Mouse (Mus musculus) 3T3-L1 (cell line): Measurements from ENCODE around the gene Plekhd1.

Source experiments
- DNase-seq: peaks from one replicate; pipeline ENCODE4 v3.0.0-alpha.2; 2015; ENCODE audit warnings: low read depth, low spot score

Gene Plekhd1

DNA sequence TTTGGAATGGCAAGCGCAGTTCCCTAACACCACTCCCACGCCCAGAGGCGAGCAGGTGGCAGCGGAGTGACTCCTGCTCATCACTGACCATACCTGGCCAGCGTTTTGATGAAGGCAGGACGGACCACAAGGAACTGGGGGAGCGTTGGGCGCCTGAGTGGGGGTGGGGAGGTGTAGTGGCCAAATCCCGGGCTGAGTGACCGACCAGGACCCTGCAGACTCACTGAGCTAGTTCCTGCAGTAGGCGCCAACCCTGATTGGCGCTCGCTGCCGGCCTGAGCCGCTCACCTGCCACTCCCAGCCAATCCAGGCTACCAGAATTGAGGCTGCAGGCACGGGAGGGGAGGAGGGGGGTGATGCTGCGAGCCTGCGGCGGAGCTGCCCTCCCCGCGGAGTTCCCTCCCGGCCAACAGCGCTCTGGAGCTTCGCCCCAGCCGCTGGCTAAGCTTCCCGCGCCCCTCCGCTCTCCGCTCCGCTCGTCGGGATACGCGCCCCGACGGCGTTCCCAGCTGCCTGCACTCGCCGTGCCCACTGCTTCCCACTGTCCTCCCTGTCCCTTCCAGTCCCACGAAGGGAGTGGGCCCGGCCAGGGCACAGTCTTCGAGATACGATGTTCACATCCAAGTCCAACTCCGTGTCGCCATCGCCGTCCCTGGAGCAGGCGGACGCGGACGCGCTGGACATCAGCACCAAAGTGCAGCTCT is at the start of gene Plekhd1:
Gene Plekhd1 (plus strand): TSS at position 323 of the 704 bp plus-strand sequence.
- no peak for DNase-seq

DNA sequence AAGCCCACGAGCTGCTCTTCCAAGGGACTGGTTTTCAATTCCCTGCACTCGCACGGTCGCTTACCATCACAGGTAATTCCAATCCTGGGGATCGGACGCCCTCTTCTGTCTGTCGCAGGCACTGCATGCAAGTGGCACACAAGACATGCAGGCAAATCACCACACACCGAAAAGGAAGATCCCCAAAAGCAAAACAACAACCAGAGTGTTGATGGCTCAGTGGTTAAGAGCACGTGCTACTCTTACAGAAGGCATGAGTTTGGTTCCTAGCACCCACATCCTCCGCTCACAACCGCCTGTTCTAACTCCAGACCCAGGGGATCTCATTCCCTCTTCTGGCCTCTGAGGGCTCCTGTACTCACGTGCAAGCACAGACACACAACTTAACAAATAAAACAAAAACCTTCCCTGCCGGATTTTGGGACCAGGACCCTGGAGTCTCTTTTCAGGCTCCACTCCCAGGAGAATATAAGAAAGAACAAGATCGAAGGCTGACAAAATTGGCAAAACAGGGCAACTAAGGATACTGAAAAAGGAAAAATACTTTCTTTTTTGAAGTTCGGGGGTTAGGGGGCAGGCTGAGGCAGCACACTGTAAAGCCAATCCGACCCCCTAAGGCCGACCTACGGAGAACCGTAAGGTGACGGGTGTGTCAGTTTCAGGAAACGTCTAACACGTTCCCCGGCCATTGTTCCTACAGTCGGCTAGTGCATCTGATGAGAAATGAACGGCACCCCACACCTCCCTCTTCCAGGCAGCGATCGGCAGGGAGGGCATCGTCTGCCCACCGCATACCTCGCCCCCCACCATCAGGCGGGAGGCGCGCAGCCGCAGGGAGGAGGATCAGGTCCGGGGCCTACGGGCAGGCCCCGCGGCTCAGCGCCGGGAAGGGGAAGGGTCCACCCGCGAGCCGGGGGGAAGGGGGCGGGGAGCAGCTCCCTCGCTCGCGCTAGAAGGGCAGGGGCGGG is 49.4 kb upstream of the Plekhd1 start:
- DNase-seq = peak; percentile 79

DNA sequence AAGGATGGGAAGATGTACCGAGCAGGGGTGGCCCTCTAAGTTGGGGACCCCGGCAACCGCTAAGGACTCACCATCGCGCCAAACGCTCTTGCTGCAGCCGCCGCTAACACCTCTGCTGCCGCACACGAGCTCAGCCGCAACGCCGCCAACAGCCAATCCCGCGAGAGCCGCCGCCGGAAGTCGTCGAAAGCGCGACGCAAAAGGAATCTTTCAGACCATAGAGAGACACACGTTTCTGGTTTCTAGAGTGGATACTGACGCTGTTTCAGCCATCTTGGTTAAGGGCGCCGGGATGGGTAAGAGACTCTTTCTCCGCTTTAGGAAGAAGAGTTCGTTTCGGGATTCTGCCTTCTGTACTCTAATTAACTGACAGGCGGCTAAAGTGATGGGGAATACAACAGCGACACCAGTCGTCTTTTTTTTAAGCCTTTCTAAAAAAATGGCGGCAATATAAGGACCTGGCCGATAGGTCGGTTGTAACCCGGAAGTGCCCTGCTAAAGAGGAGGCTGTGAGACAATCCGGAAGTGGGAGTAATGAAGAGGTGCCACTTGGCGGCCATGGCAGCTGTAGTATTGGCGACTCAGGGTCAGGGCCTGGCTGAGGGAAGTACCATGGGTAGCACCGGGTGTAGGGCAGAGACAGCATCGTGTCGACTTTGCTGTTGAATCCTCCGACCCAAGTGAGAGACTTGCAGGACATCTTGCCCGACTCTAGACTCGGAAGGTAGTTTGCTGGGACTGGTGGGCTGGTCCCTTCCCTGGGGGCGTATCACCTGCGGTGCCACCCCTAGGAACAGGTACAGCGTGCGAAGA is 48.5 kb upstream of the Plekhd1 start, which contains the start of the genes Slc39a9 and Erh:
Gene Slc39a9 (plus strand): TSS at position 191 of the 813 bp plus-strand sequence.
Gene Erh (minus strand): TSS at position 649 of the 813 bp plus-strand sequence.
- peak; percentile 96 for DNase-seq

DNA sequence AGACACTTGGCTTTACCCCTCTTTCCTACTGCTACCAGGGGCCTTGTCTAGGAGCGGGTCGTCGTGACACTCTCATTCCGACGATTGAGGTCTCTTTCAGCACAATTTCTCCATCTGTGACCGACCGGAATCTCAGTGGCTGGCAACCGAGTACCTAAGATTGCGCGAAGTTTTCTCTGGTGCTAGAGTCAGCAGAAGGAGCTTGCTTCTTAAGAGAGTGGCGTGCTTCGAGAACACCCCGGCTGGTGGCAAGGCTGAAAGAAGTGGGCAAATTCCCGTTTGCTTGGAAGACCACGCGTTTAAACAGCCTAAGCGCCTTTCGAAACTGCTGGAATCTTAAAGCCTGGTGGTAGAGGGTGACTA is 47.9 kb upstream of the Plekhd1 start:
- DNase-seq = peak; percentile 45

DNA sequence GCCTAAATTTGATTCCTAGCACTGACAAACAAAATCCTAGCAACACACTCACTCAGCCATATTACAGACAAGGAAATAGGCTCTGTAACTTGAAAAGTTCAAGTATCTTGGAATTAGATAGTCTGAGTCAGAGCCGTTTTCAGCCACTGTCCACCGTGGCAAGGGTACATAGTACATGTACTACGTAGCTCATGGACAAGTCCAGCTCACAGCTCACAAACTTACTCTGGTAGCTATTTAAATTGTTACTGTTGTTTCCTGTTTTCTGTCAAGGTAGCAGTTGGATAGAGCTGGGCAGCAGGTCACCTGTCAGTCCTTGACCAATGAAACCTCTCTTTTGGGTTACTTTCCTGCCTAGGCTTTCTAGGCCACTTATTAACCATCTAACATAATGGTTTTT is 46.0 kb upstream of the Plekhd1 start:
- no peak for DNase-seq

DNA sequence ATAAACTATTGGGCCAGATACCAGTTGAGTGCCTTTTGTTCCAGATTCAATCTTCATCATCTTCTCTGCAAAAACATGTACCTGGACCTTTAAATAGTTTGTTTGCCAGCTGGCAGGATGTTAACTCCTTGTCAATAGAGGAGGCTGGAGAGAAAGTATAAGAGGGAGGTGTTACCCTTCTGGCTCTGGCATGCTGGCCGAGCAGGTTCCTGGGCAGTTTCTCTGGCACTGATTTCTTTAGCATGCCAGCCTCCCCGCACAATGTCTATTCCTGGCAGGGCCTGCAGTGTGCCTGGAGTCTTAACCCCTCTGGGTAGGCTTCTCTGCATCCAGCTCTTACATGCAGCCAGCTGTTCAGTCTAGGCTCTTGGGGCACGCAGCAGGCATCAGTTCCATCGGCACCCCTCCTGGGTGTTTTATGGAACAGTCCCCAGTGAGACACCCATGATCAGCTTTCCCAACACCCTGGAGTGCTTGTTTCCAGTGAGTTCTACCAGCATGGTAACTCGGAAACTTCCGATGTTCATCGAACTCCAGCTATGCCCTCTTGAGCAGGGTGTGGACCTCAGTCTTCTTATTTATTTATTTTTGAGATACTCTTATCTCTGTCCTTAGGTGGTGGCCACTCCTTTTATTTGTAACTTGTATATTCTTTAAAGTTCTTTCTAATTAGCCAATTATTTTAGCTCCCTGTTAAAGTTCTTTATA is 38.3 kb upstream of the Plekhd1 start:
- no peak for DNase-seq

DNA sequence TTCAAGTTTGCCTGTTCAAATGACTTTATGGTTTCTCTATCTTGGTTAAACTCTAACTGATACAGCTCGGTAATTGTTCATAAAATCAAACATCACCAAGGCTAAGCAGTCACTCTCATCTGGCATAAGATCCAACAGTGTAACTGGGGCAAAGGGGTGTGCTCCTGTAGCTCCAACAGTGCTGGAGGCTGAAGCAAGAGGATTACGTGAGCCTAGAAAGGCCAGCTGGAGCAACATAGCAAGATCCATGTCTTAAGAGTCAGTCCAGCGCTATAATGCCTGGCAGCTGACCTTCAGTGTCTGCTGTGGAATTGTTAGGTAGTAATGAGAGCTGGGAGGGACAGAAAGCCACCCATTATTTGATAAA is 37.7 kb upstream of the Plekhd1 start:
- no peak for DNase-seq

DNA sequence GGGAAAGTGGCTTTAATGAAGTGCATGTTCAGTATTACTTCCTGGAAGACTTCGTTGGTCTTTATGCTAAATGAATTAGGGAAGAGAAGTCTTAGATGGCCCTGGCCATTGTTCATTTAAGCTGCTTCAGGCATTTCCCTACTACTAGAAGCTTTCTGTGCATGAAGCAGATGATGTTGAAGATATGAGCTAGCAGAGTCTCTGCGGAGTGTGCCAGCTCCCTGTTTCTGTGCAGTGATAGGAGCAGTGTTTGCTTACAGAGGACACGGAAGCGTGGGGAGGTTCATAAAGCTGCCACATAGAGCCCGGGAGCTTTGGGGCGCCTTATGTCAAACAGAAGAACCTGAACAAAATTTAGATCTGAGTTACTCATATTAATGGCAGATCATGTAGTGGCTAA is 33.7 kb upstream of the Plekhd1 start:
- no peak for DNase-seq

DNA sequence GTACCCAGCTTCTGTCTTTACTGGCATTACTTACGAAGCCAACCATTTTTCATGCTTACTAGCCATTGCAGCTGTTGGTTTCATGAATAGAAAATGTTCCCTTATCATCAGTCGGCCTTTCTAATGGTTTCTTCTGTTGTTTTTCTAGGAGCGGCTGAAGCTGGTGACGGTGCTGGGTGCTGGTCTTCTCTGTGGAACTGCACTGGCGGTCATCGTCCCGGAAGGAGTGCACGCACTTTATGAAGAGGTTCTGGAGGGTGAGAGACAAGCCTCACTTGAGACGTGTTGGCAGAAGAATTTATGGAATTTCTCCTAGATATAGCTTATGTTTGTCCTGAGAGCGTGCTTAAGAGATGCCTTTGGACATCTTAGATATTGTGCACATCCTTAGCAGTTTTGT is 30.1 kb upstream of the Plekhd1 start:
- DNase-seq = no peak

DNA sequence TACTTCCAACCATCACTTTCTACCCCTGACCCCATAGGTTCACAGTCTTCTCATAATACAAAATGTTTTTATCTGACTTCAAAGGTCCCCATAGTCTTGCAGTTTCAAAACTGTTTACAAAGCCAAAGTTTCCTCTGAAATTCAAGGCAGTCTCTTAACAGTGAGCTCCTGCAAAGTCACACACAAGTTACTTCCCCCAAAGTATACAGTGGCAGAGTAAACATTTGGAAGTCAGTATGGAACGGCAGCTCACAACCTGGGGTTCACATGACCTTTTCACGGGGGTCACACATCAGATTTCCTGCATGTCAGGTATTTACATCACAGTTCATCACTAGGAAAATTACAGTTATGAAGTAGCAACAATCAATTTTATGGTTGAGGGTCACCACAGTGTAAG is 28.5 kb upstream of the Plekhd1 start:
- DNase-seq = no peak

DNA sequence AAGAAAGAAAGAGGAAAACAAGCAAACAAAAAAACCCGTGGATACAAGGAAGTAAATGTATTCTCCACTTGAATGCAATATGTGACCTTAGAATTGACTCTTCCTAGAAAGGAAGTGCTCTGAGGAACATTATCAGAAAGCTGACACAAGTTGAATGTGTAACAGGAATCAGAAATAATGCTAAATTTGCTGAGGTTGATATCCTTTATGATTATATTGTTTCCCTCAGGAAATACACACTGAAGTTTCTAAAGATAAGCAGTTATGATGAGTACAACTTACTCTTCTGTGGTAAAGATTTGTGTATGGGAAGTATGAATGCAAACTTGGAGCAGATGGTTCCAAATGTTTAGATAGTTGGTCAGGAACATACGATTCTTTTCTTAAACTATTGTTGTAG is 24.0 kb upstream of the Plekhd1 start:
- DNase-seq = no peak

DNA sequence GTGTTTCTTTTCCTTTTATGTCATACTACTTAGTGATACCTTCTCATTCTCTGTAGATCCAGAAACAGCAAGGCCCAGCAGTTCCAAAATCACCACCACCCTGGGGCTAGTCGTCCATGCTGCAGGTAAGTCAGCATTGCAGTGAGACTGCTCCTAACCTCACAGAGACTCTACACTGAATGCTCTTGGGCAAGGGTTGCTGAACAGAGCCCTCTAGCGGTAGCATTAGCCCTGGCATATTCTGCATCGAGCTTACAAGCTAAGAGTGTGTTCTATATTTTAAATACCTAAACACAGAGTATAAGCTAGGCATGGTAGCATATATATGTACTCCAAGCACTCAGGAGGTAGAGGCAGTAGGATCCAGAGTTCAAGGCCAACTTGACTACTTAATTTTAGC is 19.2 kb upstream of the Plekhd1 start:
- peak; percentile 66 for DNase-seq

DNA sequence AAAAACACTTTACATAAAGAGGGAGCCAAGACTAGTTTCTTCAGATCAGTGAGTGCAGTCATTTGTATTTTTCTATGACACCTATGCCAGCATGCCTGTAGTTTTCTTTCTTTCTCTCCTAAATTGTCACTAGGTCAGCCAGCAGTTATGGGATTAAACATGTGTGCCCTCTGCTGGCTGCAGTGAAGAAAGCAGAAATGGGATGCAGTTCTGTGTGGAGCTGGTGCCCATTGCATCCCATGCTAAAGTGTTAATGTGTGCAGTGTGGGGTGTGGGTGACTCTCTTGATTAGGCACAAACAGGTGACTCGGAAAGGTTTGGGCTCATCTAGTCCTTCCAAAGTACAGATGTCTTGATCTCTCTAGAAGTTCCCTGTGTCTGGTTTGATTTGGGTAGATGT is 11.1 kb upstream of the Plekhd1 start:
- peak; percentile 63 for DNase-seq

DNA sequence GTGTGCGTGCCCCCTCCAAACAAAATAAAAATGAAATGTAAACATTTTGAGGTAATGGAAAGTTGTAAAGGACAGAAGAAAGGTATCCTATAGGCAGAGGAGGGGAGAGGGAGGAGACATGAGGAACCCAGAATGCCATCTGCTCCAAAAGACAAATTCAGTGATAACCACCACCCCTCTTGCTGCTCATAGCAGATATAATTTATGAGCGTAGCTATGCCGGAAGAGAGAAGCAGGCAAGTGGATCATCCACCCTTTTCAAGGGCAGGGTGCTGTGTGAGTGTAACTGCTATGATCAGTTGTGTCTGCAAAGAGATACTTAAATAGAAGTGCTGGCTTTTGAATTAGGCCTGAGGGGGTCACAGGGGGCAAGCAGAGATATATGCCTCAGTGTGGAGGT is 8.8 kb upstream of the Plekhd1 start:
- no peak for DNase-seq

DNA sequence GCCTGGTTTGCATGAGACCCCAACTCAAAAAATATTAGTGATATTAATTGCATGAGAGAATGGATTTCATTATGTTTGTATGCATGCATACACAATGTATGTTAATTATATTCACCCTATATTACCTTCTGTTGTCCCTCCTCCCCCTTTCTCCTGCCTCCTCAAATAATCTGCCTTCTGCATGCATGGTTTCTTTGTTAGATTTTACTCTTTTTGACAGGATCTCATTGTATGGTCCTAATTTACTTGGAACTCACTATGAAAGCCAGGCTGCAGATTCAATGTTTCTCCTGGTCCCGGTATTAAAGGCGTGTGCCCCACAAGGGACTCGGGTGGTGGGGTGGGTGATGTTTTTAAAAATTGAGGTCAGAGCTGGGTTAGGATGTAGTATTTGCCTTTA is 8.1 kb upstream of the Plekhd1 start:
- no peak for DNase-seq

DNA sequence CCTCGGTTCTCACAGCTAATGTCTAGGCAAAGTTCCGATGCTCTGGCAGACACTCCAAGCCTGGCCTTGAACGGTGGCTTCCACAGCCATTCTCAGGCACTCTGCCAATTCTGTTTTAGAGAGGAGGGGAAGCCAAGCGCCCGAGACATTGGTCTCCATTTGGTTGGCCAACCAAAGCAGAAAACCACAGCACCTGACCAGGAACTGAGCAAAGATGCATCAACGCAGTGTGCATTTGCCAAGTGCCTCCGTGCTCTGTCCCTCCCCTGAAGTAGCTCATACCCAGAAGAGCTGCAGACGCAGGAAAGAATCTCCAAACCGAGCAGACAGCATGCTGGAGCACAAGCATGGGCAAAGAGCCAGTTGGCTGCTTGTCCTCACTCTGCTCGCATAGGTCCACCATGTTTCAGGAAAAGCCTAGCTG is 4.6 kb upstream of the Plekhd1 start:
- no peak for DNase-seq

DNA sequence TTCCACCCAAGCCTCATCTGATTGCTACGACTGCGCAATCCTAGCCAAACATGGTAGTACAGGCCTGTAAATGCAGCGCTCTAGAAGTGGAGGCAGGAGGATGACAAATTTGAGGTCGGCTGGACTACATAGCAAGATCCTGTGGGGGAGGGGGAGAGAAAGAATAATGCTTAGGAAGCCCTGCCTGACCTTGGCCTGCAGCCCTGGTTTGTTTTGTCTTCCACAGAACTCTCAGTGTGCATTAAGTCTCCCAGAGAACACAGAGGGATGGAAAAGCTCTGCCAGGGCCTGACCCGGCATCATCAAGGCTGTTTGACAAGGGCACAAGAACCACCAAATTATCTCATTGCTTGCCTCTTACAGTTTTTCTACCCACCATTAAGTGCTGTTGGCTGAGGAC is 2.7 kb upstream of the Plekhd1 start:
- no peak for DNase-seq

DNA sequence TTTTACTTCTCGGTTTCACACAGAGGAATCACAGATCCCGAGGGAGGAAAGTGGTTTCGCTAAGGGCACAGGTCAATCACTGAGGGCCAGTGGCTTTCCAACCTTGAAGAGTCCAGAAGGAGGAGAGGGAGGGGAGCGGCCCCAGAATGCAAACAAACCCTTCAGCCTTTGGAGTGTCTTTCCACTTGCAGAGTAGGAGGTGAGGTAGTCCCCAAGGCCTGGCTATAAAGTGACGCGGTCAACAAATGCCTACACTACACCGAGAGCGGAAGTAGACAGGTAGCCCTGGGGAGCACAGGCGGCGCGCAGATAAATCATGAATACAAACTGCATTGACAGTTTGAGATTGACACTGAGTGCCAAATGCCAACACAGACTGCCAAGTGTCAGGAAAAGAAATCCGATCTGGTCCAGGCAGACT is 710 bp upstream of the Plekhd1 start:
- DNase-seq = peak; percentile 56

DNA sequence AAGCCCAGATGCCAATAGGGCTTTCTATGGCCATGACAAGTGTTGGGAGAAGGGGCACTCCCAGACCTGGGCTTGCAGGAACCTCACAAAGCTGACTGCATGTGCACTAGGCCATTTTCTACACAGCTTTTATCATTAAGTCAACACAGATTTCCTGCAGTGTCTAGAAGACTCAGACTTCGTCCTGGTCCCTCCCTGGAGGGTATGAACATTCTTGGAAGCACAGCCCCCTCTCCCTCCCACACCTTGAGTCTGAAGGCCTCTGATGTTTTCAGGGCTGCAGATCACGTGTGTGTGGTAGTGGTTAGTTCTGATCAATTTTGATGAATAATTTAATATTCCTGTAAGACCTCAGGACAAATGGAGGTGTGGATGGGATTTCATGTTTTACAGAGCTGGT is 1.3 kb downstream of the Plekhd1 start:
- DNase-seq = no peak

DNA sequence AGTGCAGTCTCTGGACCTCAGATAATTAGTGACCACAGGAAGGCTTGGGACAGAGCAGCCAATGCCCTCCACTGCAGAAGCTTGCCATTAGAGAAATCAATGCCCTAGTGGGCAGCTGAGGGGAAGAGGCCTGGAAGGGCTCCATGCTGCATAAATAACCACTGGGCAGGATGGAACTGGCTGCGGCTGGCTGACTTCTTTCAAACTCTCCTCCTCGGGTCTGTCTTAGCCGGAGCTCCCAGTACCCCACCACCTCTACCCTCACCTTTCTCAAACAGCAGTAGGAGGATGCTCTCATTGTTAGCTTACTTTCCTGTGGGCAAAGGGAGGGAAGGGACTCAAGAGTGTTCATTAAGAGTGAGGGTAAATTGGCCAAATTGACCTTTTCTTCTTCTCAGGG is 2.6 kb downstream of the Plekhd1 start:
- DNase-seq = no peak

DNA sequence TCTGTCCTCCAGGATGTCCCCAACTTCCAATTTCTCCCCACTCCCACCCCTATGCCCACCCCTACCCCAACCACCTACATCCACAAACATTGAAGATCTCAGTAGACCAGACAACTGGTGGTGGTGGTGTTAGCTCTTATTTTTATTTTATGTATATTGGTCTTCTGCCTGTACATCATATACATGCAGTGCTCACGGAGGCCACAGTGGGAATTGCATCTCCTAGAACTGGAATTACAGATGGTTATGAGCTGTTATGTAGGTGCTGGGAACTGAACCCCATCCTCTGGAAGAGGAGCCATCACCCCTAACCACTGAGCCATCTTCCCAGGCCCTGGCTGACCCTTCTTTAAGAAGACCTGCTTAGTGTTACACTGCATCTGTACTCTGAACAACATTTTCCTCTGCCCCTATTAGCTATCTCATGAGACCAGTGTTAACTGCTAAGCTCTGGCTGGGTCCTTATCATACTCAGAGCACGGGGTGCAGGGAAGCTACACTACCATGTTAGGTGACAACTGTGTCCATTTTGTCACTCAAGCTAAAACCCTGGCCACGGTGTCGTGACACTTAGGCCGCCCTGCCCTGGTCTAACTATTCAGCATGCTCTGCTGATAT is 6.2 kb downstream of the Plekhd1 start:
- peak; percentile 21 for DNase-seq
